ENCODE assay signal across 10 mouse cellular contexts in the genomic region with DNA sequence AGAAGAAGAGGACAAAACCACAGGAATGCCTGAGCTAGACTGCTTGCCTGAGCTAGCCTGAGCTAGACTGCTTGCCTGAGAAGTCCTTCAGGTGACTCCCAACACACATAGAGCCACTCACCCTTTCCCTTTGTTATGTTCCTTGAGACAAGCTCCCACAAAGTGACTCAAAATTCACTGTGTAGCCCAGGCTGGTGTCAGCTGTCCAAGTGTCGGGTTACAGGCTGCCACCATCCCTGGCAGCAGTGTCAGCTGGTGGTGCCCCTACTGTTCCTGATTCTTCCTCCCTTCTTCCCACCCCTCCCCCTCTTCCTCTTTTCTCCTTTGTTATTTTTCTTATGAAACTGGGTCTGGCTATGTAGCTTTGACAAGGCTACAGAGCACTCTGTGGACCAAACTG. TPM values are rescaled to one million over a fixed set of nuclear protein-coding genes. Genes with fewer than 3 reads are reported as not detected.
DNase-seq lines count a peak whose midpoint lies in the region; ATAC-seq and TF ChIP-seq lines count a peak whose summit lies in the region.
"Had no signal": no experiment of that assay in that cellular context is flagged by ENCODE, and none has a peak within 500 bp of the region (broad histone marks: within the 10 kb centered on the region; RNA-seq: fewer than 3 reads in every experiment).

No protein-coding gene starts in this region.

- H3K4me2 ChIP-seq in neural tube, embryonic 15.5 days = no peak overlapping the region

- no peak for TF ChIP-seq CTCF in gastrocnemius, adult 2 months (IDR thresholded peaks at IDR 0.05)

- intact Hi-C loops in gastrocnemius, adult 2 months (cut with DNase I) = no loop called here

- no peak overlapping the region for H3K9ac ChIP-seq in neural tube, embryonic 15.5 days (replicated peaks)

- H3K4me1 ChIP-seq in neural tube, embryonic 15.5 days = no peaks in the 10 kb centered on the region
- peaks cover 11% of the 10 kb centered on the region for H3K4me1 ChIP-seq in limb, embryonic 10.5 days

- H3K27me3 ChIP-seq in neural tube, embryonic 15.5 days (replicated peaks) = no peaks in the 10 kb centered on the region
- H3K27me3 ChIP-seq in limb, embryonic 10.5 days (ENCODE audit: low read depth, poor library complexity, severe bottlenecking) = no peaks in the 10 kb centered on the region

- H3K4me3 ChIP-seq in gastrocnemius, adult 2 months = no peak overlapping the region
- no peak overlapping the region for H3K4me3 ChIP-seq in neural tube, embryonic 15.5 days (replicated peaks)
- H3K4me3 ChIP-seq in limb, embryonic 10.5 days = no peak overlapping the region

- DNase-seq in gastrocnemius, adult 2 months = peak; percentile 39
- no peak for DNase-seq in gastrocnemius, postnatal 4 days (ENCODE audit: low spot score in 2 of 2)
- DNase-seq in neural tube, embryonic 10.5 days (ENCODE audit: extremely low spot score, low spot score) = peak; percentile 22
- DNase-seq in limb, embryonic 10.5 days (ENCODE audit: low spot score) = peak; percentile 45
- no peak for DNase-seq in adrenal gland, adult 2 months
- DNase-seq in right cerebral cortex, postnatal 25 days = no peak
- DNase-seq: cerebellum, adult 11-12 months had no signal

- WGBS in neural tube, embryonic 15.5 days = 47% methylated on average over 1 of the region's 1 CpGs
- WGBS in limb, embryonic 10.5 days = 23% methylated on average over 1 of the region's 1 CpGs

- H3K36me3 ChIP-seq in neural tube, embryonic 15.5 days = no peaks in the 10 kb centered on the region
- no peaks in the 10 kb centered on the region for H3K36me3 ChIP-seq in limb, embryonic 10.5 days

- H3K27ac ChIP-seq in gastrocnemius, adult 2 months = peak overlapping the region; percentile 48
- no peak overlapping the region for H3K27ac ChIP-seq in neural tube, embryonic 15.5 days (replicated peaks)
- peak overlapping the region; percentile 37; the same call in 1 of the 2 replicates for H3K27ac ChIP-seq in limb, embryonic 10.5 days

- no peak for ATAC-seq in neural tube, embryonic 15.5 days (ENCODE audit: low FRiP score)
- ATAC-seq in inflammation-experienced regulatory T-cells, adult 6 months = no peak
- ATAC-seq: CD4-positive, CD25-positive, alpha-beta regulatory T cell, adult 4 months had no signal

- no peaks in the 10 kb centered on the region for H3K9me3 ChIP-seq in neural tube, embryonic 15.5 days (replicated peaks)
- no peaks in the 10 kb centered on the region for H3K9me3 ChIP-seq in limb, embryonic 10.5 days (replicated peaks)

RNA-seq across cellular contexts. Expression of a gene that starts 12.2 kb away (rescaled TPM):
- total RNA-seq in gastrocnemius, adult 2 months (2021) = 100 to 1,000 TPM; 142 to 174 TPM
- total RNA-seq in gastrocnemius, postnatal 4 days (2021) = 100 to 1,000 TPM; 137 to 152 TPM
- 34.4 and 34.7 TPM in 2 replicates for polyA plus RNA-seq in neural tube, embryonic 15.5 days (2015; fragmentation: Nextera tagmentation; extraction: Ambion mirVana)
- 31.6 and 41.5 TPM in 2 replicates for polyA plus RNA-seq in limb, embryonic 10.5 days (2016; fragmentation: Nextera tagmentation; extraction: Ambion mirVana)
- total RNA-seq in adrenal gland, adult 2 months (2021) = 10 to 100 TPM; 79.5 to 80.8 TPM
- 30.8 and 34.0 TPM in 2 replicates for polyA plus RNA-seq in adrenal gland, adult 2 months (2012; rRNA removed)
- 10 to 100 TPM; 16.4 to 28.4 (median 27.7) TPM for polyA plus RNA-seq in inflammation-experienced regulatory T-cells, adult 6 months (2017; shearing (Covaris generic))

RNA-seq across cellular contexts. Expression of a gene that starts 13.0 kb away (rescaled TPM):
- 10 to 100 TPM; 60.2 to 61.3 TPM for total RNA-seq in gastrocnemius, adult 2 months (2021)
- 10 to 100 TPM; 29.8 to 36.8 TPM for total RNA-seq in gastrocnemius, postnatal 4 days (2021)
- 49.4 and 58.2 TPM in 2 replicates for polyA plus RNA-seq in neural tube, embryonic 15.5 days (2015; fragmentation: Nextera tagmentation; extraction: Ambion mirVana)
- 29.7 and 33.0 TPM in 2 replicates for polyA plus RNA-seq in limb, embryonic 10.5 days (2016; fragmentation: Nextera tagmentation; extraction: Ambion mirVana)
- 10 to 100 TPM; 18.5 to 27.9 TPM for total RNA-seq in adrenal gland, adult 2 months (2021)
- polyA plus RNA-seq in adrenal gland, adult 2 months (2012; rRNA removed) = 6.6 and 7.1 TPM in 2 replicates
- 10 to 100 TPM; 14.2 to 16.3 (median 16.2) TPM for polyA plus RNA-seq in inflammation-experienced regulatory T-cells, adult 6 months (2017; shearing (Covaris generic))

Comparison
In these comparisons a context has a peak if more than half of its experiments do, and no peak if none do; other contexts are left out.
1. DNase-seq: peak in gastrocnemius, adult 2 months (single experiment), neural tube, embryonic 10.5 days (single experiment) and limb, embryonic 10.5 days (single experiment); none in gastrocnemius, postnatal 4 days (0 of 2), adrenal gland, adult 2 months (single experiment) and right cerebral cortex, postnatal 25 days (single experiment).